Mouse (Mus musculus): Measurements from ENCODE around the gene Pias3. TPM values are rescaled to one million over a fixed set of nuclear protein-coding genes. Genes with fewer than 3 reads are reported as not detected.
A peak's percentile ranks its signal among the peaks of the same experiment; 100 is the strongest.

Gene Pias3
- polyA plus RNA-seq, 2 experiments, result 3.6 to 5.1 TPM

DNA sequence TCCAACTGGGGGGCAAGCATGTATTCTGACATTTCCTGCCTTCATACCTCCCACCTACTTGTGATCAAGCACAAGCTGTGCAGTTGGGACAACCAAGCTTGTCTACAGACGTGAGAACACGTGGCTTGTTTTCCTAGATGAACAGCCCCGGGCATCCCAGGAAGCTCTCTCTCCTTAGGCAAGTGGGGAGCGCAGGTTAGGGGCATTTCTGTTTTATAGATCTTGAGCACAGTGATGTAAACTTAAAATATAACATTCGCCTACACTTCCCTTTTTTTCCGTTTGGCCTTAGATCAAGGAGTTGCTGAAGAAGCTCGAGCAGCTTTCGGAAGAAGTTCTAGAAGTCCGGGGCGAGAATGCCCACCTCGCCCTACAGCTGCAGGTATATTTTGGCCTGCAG, 7.3 kb upstream of the Pias3 start:
- Histone ChIP-seq H3K27me3 (ENCODE audit: control insufficient read depth, insufficient read depth, low read length) (peaks cover 20% of the 10 kb centered on the region), H3K36me3 (replicated peaks; ENCODE audit: control insufficient read depth, insufficient read depth, low read depth) (no peaks in the 10 kb centered on the region), H3K4me1 (replicated peaks; ENCODE audit: control insufficient read depth in 2 of 2, insufficient read depth in 2 of 2, low read length in 1 of 2) (no peaks in the 10 kb centered on the region), H3K4me3 (ENCODE audit: insufficient read depth in 1 of 2, low read depth in 2 of 2, low read length in 2 of 2) (no peak overlapping the region), H3K9ac (replicated peaks) (no peak overlapping the region), H3K9me3 (ENCODE audit: control insufficient read depth, low read length) (no peaks in the 10 kb centered on the region), H3K4me2 (ENCODE audit: low read depth) (no peak overlapping the region), H3K27ac (no peak overlapping the region)
- WGBS (ENCODE audit: insufficient replicate concordance), result 62% methylated on average over 11 of the region's 11 CpGs
- DNase-seq (ENCODE audit: low read depth in 3 of 3, low spot score in 3 of 3) (no peak), ATAC-seq (ENCODE audit: insufficient read depth) (no peak)
- TF ChIP-seq CTCF (IDR thresholded peaks at IDR 0.05; ENCODE audit: low read depth) (no peak), EP300 (IDR thresholded peaks at IDR 0.05; ENCODE audit: low read depth) (no peak)

DNA sequence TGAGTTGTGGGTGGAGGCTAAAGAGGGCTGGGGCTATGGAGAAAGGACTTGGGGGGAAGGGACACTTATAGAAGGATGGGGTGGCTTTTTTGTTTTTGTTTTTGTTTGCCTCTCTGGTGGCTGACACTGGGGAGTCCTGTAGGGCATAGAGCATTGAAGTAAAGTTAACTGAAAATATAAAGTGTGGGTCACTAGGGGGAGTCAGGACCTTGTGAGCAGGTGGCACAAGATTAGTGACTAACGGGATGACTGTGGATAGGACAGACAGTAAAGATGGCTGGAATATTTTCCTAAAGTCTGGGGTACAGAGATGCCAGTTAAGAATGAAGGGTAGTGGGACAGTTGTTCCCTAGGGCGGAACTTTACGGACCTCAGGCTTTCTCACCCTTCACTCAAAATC, 5.9 kb upstream of the Pias3 start:
- DNase-seq (ENCODE audit: low read depth in 3 of 3, low spot score in 3 of 3) (no peak), ATAC-seq (ENCODE audit: insufficient read depth) (no peak)
- no peak for TF ChIP-seq EP300 (IDR thresholded peaks at IDR 0.05; ENCODE audit: low read depth)
- TF ChIP-seq CTCF (IDR thresholded peaks at IDR 0.05; ENCODE audit: low read depth), result peak; percentile 28; the same call in 1 of the 2 replicates
- no peak overlapping the region for H3K27ac ChIP-seq
- 46% methylated on average over 3 of the region's 3 CpGs for whole genome bisulfite sequencing (ENCODE audit: insufficient replicate concordance)
- H3K4me1 ChIP-seq (replicated peaks; ENCODE audit: control insufficient read depth in 2 of 2, insufficient read depth in 2 of 2, low read length in 1 of 2), result no peaks in the 10 kb centered on the region
- H3K9me3 ChIP-seq (ENCODE audit: control insufficient read depth, low read length), result no peaks in the 10 kb centered on the region
- H3K9ac ChIP-seq (replicated peaks), result no peak overlapping the region
- H3K36me3 ChIP-seq (replicated peaks; ENCODE audit: control insufficient read depth, insufficient read depth, low read depth), result no peaks in the 10 kb centered on the region
- no peak overlapping the region for H3K4me2 ChIP-seq (ENCODE audit: low read depth)
- H3K27me3 ChIP-seq (ENCODE audit: control insufficient read depth, insufficient read depth, low read length), result peaks cover 6% of the 10 kb centered on the region; the same call in 1 of the 2 replicates
- H3K4me3 ChIP-seq (ENCODE audit: insufficient read depth in 1 of 2, low read depth in 2 of 2, low read length in 2 of 2), result no peak overlapping the region

DNA sequence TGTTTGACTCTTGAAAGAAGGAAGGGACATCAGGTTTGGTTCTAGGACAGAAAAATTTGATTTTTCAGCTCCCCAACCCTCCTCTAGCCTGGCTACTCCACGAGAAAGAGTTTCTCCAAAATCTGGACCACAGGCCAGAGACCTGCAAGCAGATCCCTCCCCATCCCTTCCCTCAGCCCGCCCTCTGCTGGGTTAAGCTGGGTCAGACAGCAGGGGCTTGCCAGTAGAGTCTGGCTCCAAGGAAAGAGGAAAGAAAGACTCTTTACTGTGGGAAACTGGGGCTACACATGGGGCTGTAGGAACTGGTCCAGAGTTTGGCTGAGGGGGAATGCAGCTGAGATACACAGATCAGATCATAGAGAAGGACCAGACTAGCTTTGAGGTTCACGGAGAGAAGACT, 3.7 kb upstream of the Pias3 start:
- WGBS (ENCODE audit: insufficient replicate concordance), result 21% methylated on average over 3 of the region's 3 CpGs
- Histone ChIP-seq H3K27ac (no peak overlapping the region), H3K4me2 (ENCODE audit: low read depth) (no peak overlapping the region), H3K4me3 (ENCODE audit: insufficient read depth in 1 of 2, low read depth in 2 of 2, low read length in 2 of 2) (no peak overlapping the region), H3K9ac (replicated peaks) (no peak overlapping the region), H3K27me3 (ENCODE audit: control insufficient read depth, insufficient read depth, low read length) (no peaks in the 10 kb centered on the region), H3K36me3 (replicated peaks; ENCODE audit: control insufficient read depth, insufficient read depth, low read depth) (no peaks in the 10 kb centered on the region), H3K9me3 (ENCODE audit: control insufficient read depth, low read length) (no peaks in the 10 kb centered on the region), H3K4me1 (replicated peaks; ENCODE audit: control insufficient read depth in 2 of 2, insufficient read depth in 2 of 2, low read length in 1 of 2) (peaks cover under 1 to 5% of the 10 kb centered on the region in 2 experiments)
- TF ChIP-seq CTCF (IDR thresholded peaks at IDR 0.05; ENCODE audit: low read depth) (peak; percentile 33), EP300 (IDR thresholded peaks at IDR 0.05; ENCODE audit: low read depth) (no peak)
- ATAC-seq (ENCODE audit: insufficient read depth) (no peak), DNase-seq (ENCODE audit: low read depth in 3 of 3, low spot score in 3 of 3) (no peak)

DNA sequence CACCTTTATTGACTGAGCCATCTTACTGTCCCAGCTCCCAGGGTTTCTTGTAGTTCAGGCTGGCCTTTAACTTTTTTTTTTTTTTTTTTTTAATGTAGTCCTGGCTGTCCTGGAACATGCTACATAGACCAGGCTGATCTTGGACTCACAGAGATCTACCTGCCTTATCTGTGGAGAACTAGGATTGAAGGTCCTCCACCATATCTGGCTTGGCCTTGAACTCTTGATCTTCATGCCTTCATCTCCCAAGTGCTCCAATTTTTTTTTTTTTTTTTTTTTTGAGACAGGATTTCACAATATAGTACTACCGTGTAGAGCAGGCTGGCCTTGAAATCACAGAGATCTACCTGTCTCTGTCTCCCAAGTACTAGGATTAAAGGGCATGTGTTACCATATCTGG, 2.6 kb upstream of the Pias3 start:
- TF ChIP-seq EP300 (IDR thresholded peaks at IDR 0.05; ENCODE audit: low read depth) (no peak), CTCF (IDR thresholded peaks at IDR 0.05; ENCODE audit: low read depth) (no peak)
- Histone ChIP-seq H3K4me3 (ENCODE audit: insufficient read depth in 1 of 2, low read depth in 2 of 2, low read length in 2 of 2) (no peak overlapping the region), H3K9me3 (ENCODE audit: control insufficient read depth, low read length) (no peaks in the 10 kb centered on the region), H3K36me3 (replicated peaks; ENCODE audit: control insufficient read depth, insufficient read depth, low read depth) (no peaks in the 10 kb centered on the region), H3K9ac (replicated peaks) (no peak overlapping the region), H3K27ac (no peak overlapping the region), H3K4me1 (replicated peaks; ENCODE audit: control insufficient read depth in 2 of 2, insufficient read depth in 2 of 2, low read length in 1 of 2) (peaks cover 4 to 8% of the 10 kb centered on the region in 2 experiments), H3K27me3 (ENCODE audit: control insufficient read depth, insufficient read depth, low read length) (no peaks in the 10 kb centered on the region), H3K4me2 (ENCODE audit: low read depth) (no peak overlapping the region)
- DNase-seq (ENCODE audit: low read depth in 3 of 3, low spot score in 3 of 3), result no peak
- 55% methylated on average over 1 of the region's 1 CpGs for WGBS (ENCODE audit: insufficient replicate concordance)
- no peak for ATAC-seq (ENCODE audit: insufficient read depth)

DNA sequence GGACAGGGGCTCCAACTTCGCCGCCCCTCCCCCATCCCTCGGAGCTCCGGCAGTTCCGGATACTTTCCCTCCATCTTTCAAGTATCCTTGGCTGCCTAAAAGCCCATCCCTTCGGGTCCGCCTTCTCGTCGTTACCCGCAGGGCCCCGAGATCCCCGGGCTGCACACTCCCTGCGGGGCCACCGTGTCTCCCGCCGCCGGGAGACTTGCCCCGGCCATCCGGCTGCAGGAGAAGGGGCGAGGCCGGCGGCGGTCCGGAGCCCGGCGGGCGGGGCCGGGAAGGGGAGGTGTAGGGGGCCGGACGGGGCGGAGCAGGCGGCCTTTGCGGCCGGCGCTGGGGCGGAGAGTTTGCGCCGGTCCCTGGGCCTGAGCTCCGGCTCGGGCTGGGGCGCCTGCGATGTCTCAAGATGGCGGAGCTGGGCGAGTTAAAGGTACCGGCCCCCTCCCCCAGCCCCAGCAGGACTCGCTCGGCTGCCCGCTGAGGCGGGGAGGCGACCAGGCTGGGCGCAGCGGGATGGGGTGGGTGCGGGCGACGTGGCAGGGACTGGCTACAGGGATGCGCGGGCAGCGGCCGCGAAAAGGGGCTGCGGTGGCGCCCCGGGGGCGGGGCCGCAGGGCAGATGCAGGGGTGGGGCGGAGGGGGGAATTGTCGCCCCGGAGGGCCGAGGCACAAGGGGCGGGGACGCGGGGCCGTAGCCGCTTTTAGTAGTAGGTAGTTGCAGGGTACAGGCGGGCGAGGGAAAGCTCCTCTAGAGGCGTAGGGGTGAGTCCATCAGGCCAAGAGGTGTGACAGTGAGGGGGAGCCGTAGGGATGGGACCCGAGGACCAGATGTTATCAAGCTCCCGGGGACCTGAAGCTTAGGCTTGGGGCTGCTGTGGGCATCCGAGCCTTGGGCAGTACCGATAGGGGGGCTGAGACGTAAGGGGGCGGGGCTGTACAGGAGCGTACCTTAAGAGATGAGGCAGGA, 865 bp downstream of the Pias3 start:
- H3K9me3 ChIP-seq (ENCODE audit: control insufficient read depth, low read length), result no peaks in the 10 kb centered on the region
- no peaks in the 10 kb centered on the region for H3K36me3 ChIP-seq (replicated peaks; ENCODE audit: control insufficient read depth, insufficient read depth, low read depth)
- peak overlapping the region; percentile 96 for H3K4me2 ChIP-seq (ENCODE audit: low read depth)
- TF ChIP-seq CTCF (IDR thresholded peaks at IDR 0.05; ENCODE audit: low read depth) (0 out of 2 replicates have a peak, but pooled peaks have one; percentile 12), EP300 (IDR thresholded peaks at IDR 0.05; ENCODE audit: low read depth) (no peak)
- peaks cover 4 to 8% of the 10 kb centered on the region in 2 experiments for H3K4me1 ChIP-seq (replicated peaks; ENCODE audit: control insufficient read depth in 2 of 2, insufficient read depth in 2 of 2, low read length in 1 of 2)
- peak; percentile 69 to 70 (median 69) for DNase-seq (ENCODE audit: low read depth in 3 of 3, low spot score in 3 of 3)
- peak overlapping the region; percentile 79 to 93 for H3K4me3 ChIP-seq (ENCODE audit: insufficient read depth in 1 of 2, low read depth in 2 of 2, low read length in 2 of 2)
- H3K27ac ChIP-seq, result peak overlapping the region; percentile 40; the same call in 1 of the 2 replicates
- WGBS (ENCODE audit: insufficient replicate concordance), result under 1% methylated on average over 85 of the region's 85 CpGs
- peak; percentile 90 for ATAC-seq (ENCODE audit: insufficient read depth)
- no peaks in the 10 kb centered on the region for H3K27me3 ChIP-seq (ENCODE audit: control insufficient read depth, insufficient read depth, low read length)
- H3K9ac ChIP-seq (replicated peaks), result peak overlapping the region; percentile 82

Measured in liver, embryonic 14.5 days (tissue).